Mouse (Mus musculus) liver, postnatal 0 days (tissue): ENCODE data around the gene Ubr7. TPM values are rescaled to one million over a fixed set of nuclear protein-coding genes. Genes with fewer than 3 reads are reported as not detected.
A peak's percentile ranks its signal among the peaks of the same experiment; 100 is the strongest.

Experiments
- ATAC-seq: fragments of 200-750 bp; cut with Nextera tagmentation; 2 replicates; pipeline ENCODE4 v1.8.0; 2017; ENCODE audit warnings: mild to moderate bottlenecking, moderate library complexity
- DNase-seq: peaks from one replicate; pipeline ENCODE4 v3.0.0-alpha.2; 2016
- H3K27ac ChIP-seq: fragments of 300-500 bp; sonication (generic); 2 replicates; pipeline ENCODE4 v1.5.1; 2014; ENCODE audit warnings: antibody characterized with exemption, moderate library complexity, mild to moderate bottlenecking, low read depth
- H3K27me3 ChIP-seq: fragments of 300-500 bp; sonication (generic); 2 replicates; pipeline ENCODE4 v1.6.1; 2014; ENCODE audit warnings: low read length, control low read depth, mixed read lengths; ENCODE audit not compliant: insufficient read depth
- H3K36me3 ChIP-seq: fragments of 300-500 bp; sonication (generic); replicated peaks from 2 replicates; pipeline ENCODE4 v1.6.1; 2014; ENCODE audit warnings: mild to moderate bottlenecking, control low read depth, low read length, moderate library complexity, mixed read lengths; ENCODE audit not compliant: insufficient read depth
- H3K4me1 ChIP-seq: fragments of 300-500 bp; sonication (generic); 2 replicates; pipeline ENCODE4 v1.6.1; 2014; ENCODE audit warnings: antibody characterized with exemption, mild to moderate bottlenecking, control low read depth; ENCODE audit not compliant: insufficient read depth
- H3K4me2 ChIP-seq: fragments of 300-500 bp; sonication (generic); 2 replicates; pipeline ENCODE4 v1.6.1; 2014; ENCODE audit warnings: low read depth, mild to moderate bottlenecking, low read length, moderate library complexity, mixed read lengths
- H3K4me3 ChIP-seq: fragments of 300-500 bp; sonication (generic); 2 replicates; pipeline ENCODE4 v1.5.1; 2014; ENCODE audit warnings: low read depth, low read length
- H3K9ac ChIP-seq: fragments of 300-500 bp; sonication (generic); replicated peaks from 2 replicates; pipeline ENCODE4 v1.6.1; 2014; ENCODE audit warnings: mild to moderate bottlenecking, moderate library complexity
- H3K9me3 ChIP-seq: fragments of 300-500 bp; sonication (generic); 2 replicates; pipeline ENCODE4 v1.6.1; 2016; ENCODE audit warnings: mild to moderate bottlenecking, control low read depth, low read length, mixed read lengths
- CTCF ChIP-seq: sonication (generic); IDR thresholded peaks from 2 replicates; pipeline ENCODE4 v1.5.1; 2016; ENCODE audit warnings: antibody characterized with exemption, low read depth
- EP300 ChIP-seq: IDR thresholded peaks from 2 replicates; pipeline ENCODE4 v1.6.1; 2016; ENCODE audit warnings: antibody characterized with exemption, low read depth, mild to moderate bottlenecking
- WGBS: fragments of 180-500 bp; shearing (Covaris S2); extraction: QIAGEN DNeasy Blood & Tissue Kit; methylation state at CpG from one replicate; pipeline ENCODE4 v1.1.7; 2014; ENCODE audit not compliant: insufficient replicate concordance; 5-methylcytosine and 5-hydroxymethylcytosine counted together
- polyA plus RNA-seq: library from polyadenylated mRNA; unstranded; fragments of >200 nt; fragmentation: Nextera tagmentation; extraction: Ambion mirVana; gene quantifications from 2 replicates; pipeline ENCODE4 v1.2.1, GENCODE M21; 2015

Gene Ubr7
- polyA plus RNA-seq, 1 experiment from 2014 or later = 12.5 TPM

DNA sequence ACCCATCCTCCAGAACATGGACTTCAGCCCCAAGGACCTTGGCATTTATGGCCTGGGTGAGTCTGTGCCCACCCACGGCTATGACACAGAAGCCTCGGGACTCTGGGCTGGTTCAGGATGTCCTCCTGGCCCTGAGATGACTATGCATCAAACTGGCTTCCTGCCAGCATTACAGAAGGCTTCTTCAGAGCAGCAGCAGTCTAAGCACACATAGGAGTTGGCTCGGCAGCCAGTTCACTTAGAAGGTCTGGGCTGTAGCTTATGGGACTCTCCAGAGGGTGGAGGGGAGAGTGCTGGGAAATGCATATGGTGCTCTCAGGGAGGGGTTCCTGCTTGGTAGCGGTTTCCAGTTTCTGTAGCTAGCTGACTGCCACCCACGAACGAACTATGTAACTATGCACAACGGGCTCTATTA, 32.0 kb upstream of the Ubr7 start:
- no peak overlapping the region for H3K9ac ChIP-seq
- no peaks in the 10 kb centered on the region for H3K36me3 ChIP-seq
- no peak for TF ChIP-seq CTCF
- TF ChIP-seq EP300 = no peak
- H3K27ac ChIP-seq = no peak overlapping the region
- H3K4me1 ChIP-seq = peaks cover 8% of the 10 kb centered on the region
- ATAC-seq (no peak), DNase-seq (no peak)
- 59% methylated on average over 7 of the region's 7 CpGs for WGBS
- no peaks in the 10 kb centered on the region for H3K27me3 ChIP-seq
- no peak overlapping the region for H3K4me2 ChIP-seq
- no peaks in the 10 kb centered on the region for H3K9me3 ChIP-seq
- H3K4me3 ChIP-seq = no peak overlapping the region

DNA sequence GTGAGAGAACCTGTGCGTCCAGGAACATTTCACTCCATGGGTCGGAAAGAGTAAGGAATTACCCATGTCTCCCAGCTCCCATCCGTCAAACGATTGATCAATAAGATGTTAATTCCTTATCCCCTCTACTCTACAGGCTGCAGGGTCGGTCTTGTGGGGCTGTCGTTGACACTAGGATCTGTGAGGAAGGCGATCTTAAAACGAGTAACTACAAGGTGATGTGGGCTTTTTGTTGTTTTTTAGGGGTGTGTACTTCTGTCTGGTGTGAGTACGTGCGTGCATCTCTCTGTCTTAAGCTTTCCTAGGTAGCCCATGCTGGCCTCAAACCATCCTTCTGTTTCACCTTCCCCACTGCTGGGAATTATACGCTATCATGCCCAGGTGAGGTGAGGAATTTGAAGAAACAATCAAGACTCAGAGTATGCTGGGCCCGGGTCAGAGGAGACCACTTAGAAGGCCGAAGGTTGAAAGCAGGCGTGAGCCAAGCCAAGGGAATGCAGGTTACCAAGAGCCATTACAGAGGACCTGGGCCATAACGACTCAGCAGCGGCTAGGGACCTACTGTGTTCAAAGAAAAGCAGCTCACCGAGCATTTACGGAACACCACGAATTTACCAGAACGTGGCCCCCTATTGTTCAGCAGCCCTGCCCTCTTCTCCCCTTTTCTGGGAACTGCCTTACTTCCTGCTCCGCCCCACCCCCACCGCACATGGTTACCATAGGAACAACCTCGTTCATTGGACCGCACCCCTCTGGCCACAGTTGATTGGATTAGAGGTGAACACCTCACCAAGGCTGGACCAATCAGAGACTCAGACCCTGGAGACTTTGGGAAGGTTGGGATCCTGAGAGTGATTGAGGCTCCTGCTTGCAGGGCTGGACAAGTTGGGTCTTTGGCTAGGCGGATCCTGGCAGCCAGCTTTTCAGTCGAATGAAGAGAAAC, 27.6 kb upstream of the Ubr7 start:
- H3K9me3 ChIP-seq = no peaks in the 10 kb centered on the region
- H3K4me3 ChIP-seq = no peak overlapping the region
- peak; percentile 69 for DNase-seq
- no peak overlapping the region for H3K27ac ChIP-seq
- WGBS = 39% methylated on average over 26 of the region's 26 CpGs
- ATAC-seq = peak; percentile 87
- H3K27me3 ChIP-seq = no peaks in the 10 kb centered on the region
- H3K36me3 ChIP-seq = no peaks in the 10 kb centered on the region
- TF ChIP-seq EP300 (no peak), CTCF (no peak)
- H3K4me2 ChIP-seq = peak overlapping the region; percentile 48
- H3K9ac ChIP-seq = no peak overlapping the region
- H3K4me1 ChIP-seq = peaks cover 15% of the 10 kb centered on the region

GRCm38 (mm10) chr12:102730798-102731619, 26.8 kb upstream of the Ubr7 start:
- no peak for TF ChIP-seq EP300
- TF ChIP-seq CTCF = no peak
- Histone ChIP-seq H3K4me2 (peak overlapping the region; percentile 48), H3K9ac (no peak overlapping the region), H3K4me1 (peaks cover 15% of the 10 kb centered on the region), H3K36me3 (no peaks in the 10 kb centered on the region), H3K27ac (no peak overlapping the region), H3K4me3 (no peak overlapping the region), H3K27me3 (no peaks in the 10 kb centered on the region), H3K9me3 (no peaks in the 10 kb centered on the region)
- 44% methylated on average over 16 of the region's 16 CpGs for WGBS
- DNase-seq = no peak
- ATAC-seq = 0 out of 2 replicates have a peak, but pooled peaks have one; percentile 7

- Histone ChIP-seq H3K4me3 (no peak overlapping the region), H3K36me3 (no peaks in the 10 kb centered on the region), H3K27ac (no peak overlapping the region), H3K4me2 (no peak overlapping the region), H3K4me1 (peaks cover 15% of the 10 kb centered on the region), H3K9ac (no peak overlapping the region), H3K27me3 (no peaks in the 10 kb centered on the region), H3K9me3 (no peaks in the 10 kb centered on the region)
- ATAC-seq (peak; percentile 13; the same call in 1 of the 2 replicates), DNase-seq (peak; percentile 77)
- TF ChIP-seq CTCF (peak; percentile 80), EP300 (no peak)
- 12% methylated on average over 4 of the region's 5 CpGs for WGBS
These were observed 24.4 kb upstream of the Ubr7 start for GRCm38 (mm10) chr12:102733381-102733780.

- H3K4me3 ChIP-seq = no peak overlapping the region
- ATAC-seq (no peak), DNase-seq (no peak)
- H3K27me3 ChIP-seq = no peaks in the 10 kb centered on the region
- H3K4me1 ChIP-seq = peaks cover 8% of the 10 kb centered on the region
- no peak overlapping the region for H3K9ac ChIP-seq
- TF ChIP-seq CTCF = no peak
- no peak overlapping the region for H3K27ac ChIP-seq
- H3K36me3 ChIP-seq = no peaks in the 10 kb centered on the region
- whole genome bisulfite sequencing = 81% methylated on average over 5 of the region's 5 CpGs
- H3K9me3 ChIP-seq = no peaks in the 10 kb centered on the region
- H3K4me2 ChIP-seq = no peak overlapping the region
These were observed 18.7 kb upstream of the Ubr7 start for GRCm38 (mm10) chr12:102739096-102739495.

- Histone ChIP-seq H3K4me3 (no peak overlapping the region), H3K4me1 (peaks cover 14% of the 10 kb centered on the region), H3K36me3 (no peaks in the 10 kb centered on the region), H3K27me3 (no peaks in the 10 kb centered on the region), H3K9ac (no peak overlapping the region), H3K27ac (no peak overlapping the region), H3K4me2 (no peak overlapping the region), H3K9me3 (no peaks in the 10 kb centered on the region)
- DNase-seq (no peak), ATAC-seq (no peak)
- WGBS = 61% methylated on average over 3 of the region's 3 CpGs
- TF ChIP-seq CTCF = peak; percentile 67
- no peak for TF ChIP-seq EP300
These were observed 17.5 kb upstream of the Ubr7 start for GRCm38 (mm10) chr12:102740285-102740684.
